Mouse (Mus musculus) E14TG2a.4 (cell line): ENCODE data around the gene Pkig.

Experiments used
- CTCF ChIP-seq: conservative IDR thresholded peaks from 2 replicates; pipeline ENCODE4 v1.5.1; 2014; ENCODE audit warnings: low read length
- NANOG ChIP-seq: IDR thresholded peaks from 2 replicates; pipeline ENCODE4 v1.6.1; 2014; ENCODE audit warnings: borderline replicate concordance, low read length, mixed read lengths

- TF ChIP-seq CTCF, result no peak
- TF ChIP-seq NANOG, result no peak
Measured at GRCm38 (mm10) chr2:163708763-163709250, 50.6 kb downstream of the Pkig start.
